Mouse (Mus musculus) kidney, embryonic 15.5 days (tissue): Measurements from ENCODE around the gene N4bp2. TPM values are rescaled to one million over a fixed set of nuclear protein-coding genes. Genes with fewer than 3 reads are reported as not detected.

ENCODE experiments used
- ATAC-seq: fragments of 200-750 bp; cut with Nextera tagmentation; replicated peaks from 2 replicates; pipeline ENCODE4 v1.8.0; 2017; ENCODE audit warnings: moderate TSS enrichment; ENCODE audit not compliant: low FRiP score
- H3K27ac ChIP-seq: fragments of 300-500 bp; sonication (generic); 2 replicates; pipeline ENCODE4 v1.5.1; 2015; ENCODE audit warnings: mild to moderate bottlenecking, inconsistent platforms
- H3K27me3 ChIP-seq: fragments of 300-500 bp; sonication (generic); 2 replicates; pipeline ENCODE4 v1.6.1; 2015; ENCODE audit warnings: inconsistent platforms
- H3K36me3 ChIP-seq: fragments of 300-500 bp; sonication (generic); 2 replicates; pipeline ENCODE4 v1.6.1; 2015; ENCODE audit warnings: inconsistent platforms
- H3K4me1 ChIP-seq: fragments of 300-500 bp; sonication (generic); 2 replicates; pipeline ENCODE4 v1.6.1; 2015; ENCODE audit warnings: inconsistent platforms
- H3K4me2 ChIP-seq: fragments of 300-500 bp; sonication (generic); 2 replicates; pipeline ENCODE4 v1.6.1; 2015; ENCODE audit warnings: moderate library complexity, mild to moderate bottlenecking, inconsistent platforms
- H3K4me3 ChIP-seq: fragments of 300-500 bp; sonication (generic); replicated peaks from 2 replicates; pipeline ENCODE4 v1.5.1; 2015; ENCODE audit warnings: mild to moderate bottlenecking, inconsistent platforms
- H3K9ac ChIP-seq: fragments of 300-500 bp; sonication (generic); 2 replicates; pipeline ENCODE4 v1.6.1; 2015; ENCODE audit warnings: mild to moderate bottlenecking, inconsistent platforms
- H3K9me3 ChIP-seq: fragments of 300-500 bp; sonication (generic); replicated peaks from 2 replicates; pipeline ENCODE4 v1.6.1; 2016; ENCODE audit warnings: inconsistent platforms
- WGBS: fragments of 180-500 bp; shearing (Covaris S2); methylation state at CpG from one replicate; pipeline ENCODE4 v1.1.7; 2015; ENCODE audit warnings: mixed read lengths; 5-methylcytosine and 5-hydroxymethylcytosine counted together
- polyA plus RNA-seq: library from polyadenylated mRNA; unstranded; fragments of >200 nt; fragmentation: Nextera tagmentation; extraction: Ambion mirVana; gene quantifications from 2 replicates; pipeline ENCODE4 v1.2.1, GENCODE M21; 2015

N4bp2 gene
- polyA plus RNA-seq, 1 experiment from 2014 or later: 26.5 TPM

DNA sequence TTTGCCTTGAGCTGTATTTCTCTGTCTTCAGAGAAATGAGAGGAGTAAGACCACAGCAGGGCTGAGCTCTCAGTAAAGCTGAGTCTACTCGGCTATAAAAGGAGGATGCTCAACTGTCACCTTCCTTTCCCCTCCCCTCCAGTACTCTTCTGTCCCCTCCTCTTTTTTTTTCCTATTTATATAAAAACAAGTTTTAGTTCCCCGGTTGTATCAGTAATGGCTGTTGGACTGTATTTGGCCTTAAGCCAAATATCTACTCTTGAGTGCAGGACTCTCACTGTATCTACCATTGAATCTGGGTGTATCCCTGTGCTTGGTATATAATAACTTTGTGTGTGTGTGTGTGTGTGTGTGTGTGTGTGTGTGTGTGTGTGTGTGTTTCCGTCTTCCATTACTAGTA, 31.4 kb downstream of the N4bp2 start:
- Histone ChIP-seq H3K4me2 (no peak overlapping the region), H3K4me3 (no peak overlapping the region), H3K36me3 (peaks cover 80% of the 10 kb centered on the region), H3K27ac (no peak overlapping the region), H3K4me1 (peaks cover 6% of the 10 kb centered on the region; the same call in 1 of the 2 replicates), H3K9ac (no peak overlapping the region), H3K9me3 (no peaks in the 10 kb centered on the region), H3K27me3 (no peaks in the 10 kb centered on the region)
- 74% methylated on average over 3 of the region's 3 CpGs for WGBS
- no peak for ATAC-seq

DNA sequence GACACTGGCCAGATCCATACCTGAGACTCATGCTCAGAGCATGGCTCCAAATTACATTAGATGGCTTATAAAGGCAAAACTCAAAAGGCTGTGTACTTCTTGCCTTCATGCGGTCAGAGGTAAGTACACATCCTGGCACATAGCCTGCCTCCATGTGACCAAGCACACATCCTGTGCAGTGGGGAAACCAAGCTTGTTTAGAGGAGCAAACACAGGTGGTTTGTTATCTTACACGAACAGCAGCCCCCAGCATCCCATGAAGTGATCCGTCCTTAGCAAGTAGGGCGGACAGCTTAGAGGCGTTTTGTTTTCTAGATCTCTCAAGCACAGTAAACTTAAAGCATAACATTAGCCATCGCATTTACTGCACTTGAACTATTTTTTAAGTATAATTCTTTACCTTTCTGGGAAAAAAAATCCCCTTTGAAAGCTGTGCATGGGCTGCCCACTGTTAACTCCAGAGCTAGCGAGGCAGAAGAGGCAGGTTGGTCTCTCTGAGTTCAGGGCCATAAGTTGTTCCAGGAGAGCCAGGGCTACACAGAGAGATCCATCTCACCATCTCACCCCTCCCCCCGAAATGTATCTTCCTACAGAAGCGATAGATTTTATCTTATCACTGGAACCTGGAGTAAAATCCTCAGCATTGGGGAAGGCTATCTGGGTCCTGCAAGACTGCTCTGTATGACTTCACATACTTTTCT, 32.1 kb downstream of the N4bp2 start:
- Histone ChIP-seq H3K4me1 (peaks cover 5% of the 10 kb centered on the region; the same call in 1 of the 2 replicates), H3K4me3 (no peak overlapping the region), H3K4me2 (no peak overlapping the region), H3K27ac (no peak overlapping the region), H3K9me3 (no peaks in the 10 kb centered on the region), H3K36me3 (peaks cover 78% of the 10 kb centered on the region), H3K9ac (no peak overlapping the region), H3K27me3 (no peaks in the 10 kb centered on the region)
- no peak for ATAC-seq
- 93% methylated on average over 9 of the region's 9 CpGs for WGBS

DNA sequence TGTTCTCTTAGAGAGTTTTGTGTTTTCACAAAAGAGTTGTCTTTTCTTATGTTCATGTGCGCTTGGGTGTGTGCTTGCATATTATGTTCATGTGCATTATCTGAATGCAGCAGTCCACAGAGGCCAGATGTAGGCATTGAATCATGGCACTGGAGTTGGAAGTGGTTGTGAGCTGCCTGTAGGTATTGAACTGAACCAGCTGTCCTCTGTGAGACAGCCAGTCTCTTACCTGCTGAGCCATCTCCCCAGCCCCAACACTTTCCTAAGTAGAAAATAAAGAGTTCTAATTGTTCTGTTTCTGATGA, 32.6 kb downstream of the N4bp2 start:
- Histone ChIP-seq H3K4me1 (peaks cover under 1% of the 10 kb centered on the region; the same call in 1 of the 2 replicates), H3K27me3 (no peaks in the 10 kb centered on the region), H3K27ac (no peak overlapping the region), H3K4me2 (no peak overlapping the region), H3K9ac (no peak overlapping the region), H3K36me3 (peaks cover 76% of the 10 kb centered on the region), H3K9me3 (no peaks in the 10 kb centered on the region), H3K4me3 (no peak overlapping the region)
- WGBS: 95% methylated on average over 1 of the region's 1 CpGs
- ATAC-seq: no peak

DNA sequence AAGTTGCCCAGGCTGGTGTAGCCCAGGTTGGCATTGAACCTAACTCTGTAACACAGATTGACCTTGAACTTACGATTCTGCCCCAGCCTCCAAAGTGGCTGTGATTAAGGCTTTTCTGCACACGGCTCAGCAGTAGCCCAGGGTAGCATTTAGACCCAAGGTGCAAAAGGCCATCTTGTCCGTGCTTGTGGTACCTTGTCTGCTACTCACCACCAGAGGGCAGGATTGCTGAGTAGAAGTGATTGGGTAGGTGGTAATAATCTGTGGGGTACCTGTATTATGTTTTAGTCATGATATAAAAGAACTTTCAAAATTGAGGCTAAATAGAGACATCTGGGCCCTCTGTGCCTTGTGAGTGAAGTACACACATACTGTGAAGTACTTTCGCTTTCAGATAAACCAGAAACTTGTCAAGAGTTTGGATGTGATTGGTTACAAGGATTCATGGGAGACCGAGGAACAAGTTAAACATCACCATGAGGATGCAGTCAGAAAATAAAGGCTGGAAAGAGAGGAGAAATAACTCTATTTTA, 60.3 kb downstream of the N4bp2 start:
- H3K36me3 ChIP-seq: peaks cover 79% of the 10 kb centered on the region
- H3K4me1 ChIP-seq: no peaks in the 10 kb centered on the region
- H3K27me3 ChIP-seq: no peaks in the 10 kb centered on the region
- H3K27ac ChIP-seq: no peak overlapping the region
- no peak overlapping the region for H3K4me2 ChIP-seq
- 71% methylated on average over 5 of the region's 5 CpGs for WGBS
- H3K4me3 ChIP-seq: no peak overlapping the region
- no peak for ATAC-seq
- no peak overlapping the region for H3K9ac ChIP-seq
- no peaks in the 10 kb centered on the region for H3K9me3 ChIP-seq

DNA sequence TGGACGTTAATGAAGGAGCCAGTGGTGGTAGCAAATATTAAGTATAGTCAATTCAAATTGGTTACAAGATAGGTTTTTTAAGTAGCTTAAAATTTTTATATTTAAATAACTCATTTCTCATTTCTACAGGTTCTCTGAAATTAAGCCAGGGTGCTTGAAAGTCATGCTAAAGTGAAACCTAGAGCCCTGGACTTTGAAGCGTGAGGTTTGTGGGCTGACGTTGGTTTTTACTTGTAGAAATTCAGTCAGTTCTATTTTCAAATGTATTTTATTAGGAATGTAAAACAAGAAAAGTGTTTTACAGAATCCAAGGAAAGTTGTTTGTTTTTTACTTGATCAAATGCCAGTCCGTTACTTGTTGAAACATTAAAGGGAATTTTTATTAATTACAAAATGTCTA, 63.2 kb downstream of the N4bp2 start:
- Histone ChIP-seq H3K36me3 (peaks cover 65% of the 10 kb centered on the region), H3K4me3 (no peak overlapping the region), H3K9ac (no peak overlapping the region), H3K4me1 (no peaks in the 10 kb centered on the region), H3K9me3 (no peaks in the 10 kb centered on the region), H3K27me3 (no peaks in the 10 kb centered on the region), H3K27ac (no peak overlapping the region), H3K4me2 (no peak overlapping the region)
- WGBS: 92% methylated on average over 4 of the region's 4 CpGs
- no peak for ATAC-seq

DNA sequence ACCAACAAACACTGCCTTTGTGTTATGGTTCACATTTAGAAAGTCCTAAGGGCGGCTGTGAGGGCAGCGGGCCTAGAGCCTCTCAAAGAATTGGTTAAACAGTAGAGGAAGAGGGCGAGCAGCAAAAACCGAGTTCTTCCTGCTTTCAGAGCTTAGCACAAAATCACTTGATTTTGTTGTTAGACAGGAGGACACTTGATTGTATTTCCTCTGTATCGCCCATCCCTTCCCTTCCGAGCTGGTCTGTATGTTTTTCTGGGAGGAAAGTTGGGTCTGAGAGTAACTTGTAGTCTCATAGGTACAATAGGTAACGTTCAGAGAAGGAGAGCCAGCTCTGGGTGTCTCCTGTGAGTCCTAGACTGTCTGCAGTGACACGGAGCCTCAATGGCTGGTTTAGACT, 63.8 kb downstream of the N4bp2 start:
- WGBS: 90% methylated on average over 8 of the region's 8 CpGs

DNA sequence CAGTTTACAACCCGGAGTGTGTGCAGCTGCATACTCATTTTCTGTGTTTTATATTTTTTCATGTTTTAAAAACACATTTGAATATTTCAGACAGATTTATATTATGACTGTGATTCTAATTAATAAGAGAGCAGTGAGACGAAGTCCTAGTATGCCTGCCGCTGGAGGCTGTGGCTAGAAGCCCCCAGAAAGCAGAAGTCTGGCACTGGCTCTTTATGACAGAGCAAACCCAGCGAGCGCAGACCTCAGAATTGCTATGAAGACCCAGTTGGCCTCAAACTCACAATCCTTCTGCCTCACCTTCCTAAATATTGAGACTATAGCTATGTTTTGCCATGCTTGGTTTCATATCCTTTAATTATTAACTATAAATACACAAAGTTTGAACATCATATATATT, 64.9 kb downstream of the N4bp2 start:
- H3K36me3 ChIP-seq: peaks cover 51% of the 10 kb centered on the region
- no peak overlapping the region for H3K9ac ChIP-seq
- no peak overlapping the region for H3K4me3 ChIP-seq
- no peaks in the 10 kb centered on the region for H3K9me3 ChIP-seq
- H3K4me2 ChIP-seq: no peak overlapping the region
- H3K27me3 ChIP-seq: no peaks in the 10 kb centered on the region
- 92% methylated on average over 5 of the region's 5 CpGs for WGBS
- H3K27ac ChIP-seq: no peak overlapping the region
- no peak for ATAC-seq
- H3K4me1 ChIP-seq: no peaks in the 10 kb centered on the region

More for the DNA sequence above, 63.8 kb downstream of the N4bp2 start:
- Histone ChIP-seq H3K27me3 (no peaks in the 10 kb centered on the region), H3K4me2 (no peak overlapping the region), H3K36me3 (peaks cover 60% of the 10 kb centered on the region), H3K4me1 (no peaks in the 10 kb centered on the region), H3K9ac (no peak overlapping the region), H3K9me3 (no peaks in the 10 kb centered on the region), H3K4me3 (no peak overlapping the region), H3K27ac (no peak overlapping the region)
- no peak for ATAC-seq

DNA sequence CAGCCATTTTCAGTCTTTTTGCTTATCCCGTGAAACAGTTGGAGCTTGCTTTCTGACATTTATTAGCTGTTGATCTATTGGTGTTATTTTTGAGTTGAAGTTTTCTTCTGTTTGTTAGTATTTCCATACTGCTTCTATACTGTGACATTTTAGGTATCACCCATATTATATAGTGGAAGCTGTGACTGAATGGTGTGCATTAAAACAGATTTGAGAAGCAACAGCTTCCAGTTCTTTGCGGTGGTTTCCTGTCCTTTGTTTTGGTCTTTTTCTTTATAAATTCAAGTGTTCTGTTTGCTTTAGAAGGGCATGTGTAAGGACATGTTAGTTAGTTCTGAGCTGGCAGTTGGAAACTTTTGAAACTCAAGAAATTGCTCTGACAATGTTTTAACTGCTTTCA, 65.7 kb downstream of the N4bp2 start:
- Histone ChIP-seq H3K9ac (no peak overlapping the region), H3K27ac (no peak overlapping the region), H3K27me3 (no peaks in the 10 kb centered on the region), H3K4me1 (no peaks in the 10 kb centered on the region), H3K9me3 (no peaks in the 10 kb centered on the region), H3K4me3 (no peak overlapping the region), H3K4me2 (no peak overlapping the region), H3K36me3 (peaks cover 43% of the 10 kb centered on the region)
- ATAC-seq: no peak
- 61% methylated on average over 2 of the region's 2 CpGs for whole genome bisulfite sequencing

DNA sequence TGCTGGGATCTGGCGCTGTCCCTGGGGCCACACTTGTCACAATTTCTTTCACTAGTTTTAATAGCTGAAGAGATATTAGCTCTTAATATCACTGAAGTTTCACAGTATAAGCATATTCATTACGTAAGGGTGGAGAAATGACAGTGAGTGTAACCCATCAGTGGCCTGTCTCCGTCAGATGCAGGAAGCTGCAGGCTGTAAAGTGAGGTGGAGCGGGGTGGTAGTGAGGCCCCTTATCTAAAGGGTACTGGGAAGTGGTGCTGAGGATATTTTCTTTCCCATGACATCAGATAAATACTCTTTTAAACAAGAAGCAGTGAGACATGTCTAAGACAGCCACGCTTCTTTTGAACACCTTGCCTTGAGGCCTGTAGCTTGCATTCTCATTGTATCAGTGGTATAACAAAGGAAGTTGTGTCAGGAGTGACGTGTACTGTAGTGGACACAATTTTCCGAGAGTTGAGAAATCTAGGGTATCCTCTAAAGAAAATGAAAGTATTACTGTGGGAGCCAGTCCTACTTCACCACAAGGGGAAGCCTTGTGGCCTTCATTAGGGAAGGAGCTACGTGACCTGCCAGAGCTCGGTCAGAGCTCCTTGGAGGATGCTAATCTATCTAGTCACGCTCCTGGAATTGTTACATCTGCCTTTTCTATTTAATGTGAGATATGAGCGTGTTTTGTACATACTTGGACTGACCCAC, 68.7 kb downstream of the N4bp2 start:
- Histone ChIP-seq H3K9ac (no peak overlapping the region), H3K4me2 (no peak overlapping the region), H3K9me3 (no peaks in the 10 kb centered on the region), H3K4me3 (no peak overlapping the region), H3K27ac (no peak overlapping the region), H3K36me3 (peaks cover 25% of the 10 kb centered on the region), H3K27me3 (no peaks in the 10 kb centered on the region), H3K4me1 (0 out of 2 replicates have a peak, but pooled peaks cover under 1% of the 10 kb centered on the region)
- no peak for ATAC-seq
- 91% methylated on average over 11 of the region's 11 CpGs for WGBS

DNA sequence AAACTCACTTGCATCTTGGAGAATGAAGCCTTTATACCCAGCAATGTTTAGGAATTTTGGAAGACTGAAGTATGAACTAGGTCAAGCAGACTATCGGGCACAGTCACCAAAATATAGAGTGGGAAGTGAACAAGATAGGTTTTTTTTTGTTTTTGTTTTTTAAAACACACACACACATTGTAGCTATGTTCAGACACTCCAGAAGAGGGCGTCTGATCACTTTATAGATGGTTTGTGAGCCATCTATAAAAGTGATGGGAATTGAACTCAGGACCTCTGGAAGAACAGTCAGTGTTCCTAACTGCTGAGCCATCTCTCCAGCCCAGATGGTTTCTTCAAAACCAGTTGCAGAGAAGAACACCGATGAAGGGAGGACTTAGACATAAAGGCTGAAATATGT, 69.8 kb downstream of the N4bp2 start:
- H3K4me3 ChIP-seq: no peak overlapping the region
- H3K36me3 ChIP-seq: peaks cover 22% of the 10 kb centered on the region
- no peak overlapping the region for H3K27ac ChIP-seq
- no peak for ATAC-seq
- no peaks in the 10 kb centered on the region for H3K27me3 ChIP-seq
- H3K4me1 ChIP-seq: peaks cover 7% of the 10 kb centered on the region; the same call in 1 of the 2 replicates
- H3K9me3 ChIP-seq: no peaks in the 10 kb centered on the region
- 88% methylated on average over 3 of the region's 3 CpGs for WGBS
- no peak overlapping the region for H3K9ac ChIP-seq
- no peak overlapping the region for H3K4me2 ChIP-seq

DNA sequence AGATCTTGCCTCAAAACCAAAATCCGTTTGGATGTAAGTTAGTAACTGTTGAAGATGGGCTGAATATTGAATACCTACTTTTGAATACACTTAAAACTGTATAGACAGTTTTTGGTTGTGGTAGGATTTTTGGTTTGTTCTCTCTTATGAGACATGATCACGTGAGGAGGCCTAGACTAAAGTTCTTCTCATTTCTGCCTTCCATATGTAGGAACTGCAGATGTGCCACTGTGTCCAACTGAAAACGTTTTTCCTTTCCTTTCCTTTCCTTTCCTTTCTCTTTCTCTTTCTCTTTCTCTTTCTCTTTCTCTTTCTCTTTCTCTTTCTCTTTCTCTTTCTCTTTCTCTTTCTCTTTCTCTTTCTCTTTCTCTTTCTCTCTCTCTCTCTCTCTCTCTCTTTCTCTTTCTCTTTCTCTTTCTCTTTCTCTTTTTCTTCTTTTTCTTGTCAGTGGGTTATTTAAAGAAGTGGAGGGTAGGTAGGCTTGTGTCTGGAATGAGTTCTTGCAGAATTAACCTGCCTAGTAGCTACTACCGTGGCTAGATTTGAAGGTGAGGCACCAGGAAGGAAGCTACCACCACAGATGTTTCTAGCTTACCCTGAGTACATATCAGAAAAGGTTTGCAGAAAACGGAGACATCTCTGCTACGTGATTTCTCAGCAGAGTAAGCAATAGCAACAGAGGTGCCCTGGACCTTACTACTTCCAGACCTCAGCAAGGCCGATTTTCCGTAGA, 70.6 kb downstream of the N4bp2 start:
- Histone ChIP-seq H3K36me3 (peaks cover 17% of the 10 kb centered on the region), H3K27ac (no peak overlapping the region), H3K9me3 (no peaks in the 10 kb centered on the region), H3K9ac (no peak overlapping the region), H3K4me3 (no peak overlapping the region), H3K4me1 (peaks cover 7% of the 10 kb centered on the region; the same call in 1 of the 2 replicates), H3K4me2 (no peak overlapping the region), H3K27me3 (no peaks in the 10 kb centered on the region)
- 92% methylated on average over 8 of the region's 8 CpGs for WGBS
- ATAC-seq: no peak

DNA sequence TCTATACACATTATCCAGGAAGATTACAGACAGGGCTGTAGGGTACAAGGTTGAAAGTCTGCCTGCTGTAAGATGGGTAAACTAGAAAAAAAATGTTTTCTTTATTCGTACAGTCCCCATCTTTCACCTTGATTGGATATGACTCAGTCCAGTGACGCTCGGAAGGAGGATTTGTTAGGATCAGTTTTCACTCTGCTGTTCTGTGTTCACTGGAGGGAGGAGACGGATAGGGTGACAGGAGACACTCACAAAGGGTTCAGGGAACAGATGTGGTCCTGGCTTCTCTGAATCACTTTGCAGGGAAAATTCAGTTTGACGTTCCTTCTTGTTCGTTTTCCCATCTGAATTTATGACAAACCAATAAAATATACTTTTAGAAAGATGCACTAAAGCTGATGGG, 74.7 kb downstream of the N4bp2 start:
- Histone ChIP-seq H3K27ac (peak overlapping the region; percentile 73), H3K9me3 (no peaks in the 10 kb centered on the region), H3K4me1 (peaks cover 11% of the 10 kb centered on the region), H3K4me3 (no peak overlapping the region), H3K36me3 (peaks cover 6% of the 10 kb centered on the region; the same call in 1 of the 2 replicates), H3K27me3 (no peaks in the 10 kb centered on the region), H3K4me2 (no peak overlapping the region), H3K9ac (no peak overlapping the region)
- WGBS: 24% methylated on average over 6 of the region's 6 CpGs
- ATAC-seq: peak; percentile 95
